Mouse (Mus musculus) bone marrow, adult 2 months (tissue): ENCODE data around the gene Sik3.

ENCODE experiments used
- CTCF ChIP-seq: fragments of 200-500 bp; IDR thresholded peaks from 2 replicates; pipeline ENCODE4 v1.5.1; 2011; ENCODE audit warnings: low read length, control low read depth; ENCODE audit not compliant: control insufficient read depth, insufficient read depth
- POLR2A ChIP-seq: fragments of 200-500 bp; IDR thresholded peaks from 2 replicates; pipeline ENCODE4 v1.6.1; 2011; ENCODE audit warnings: low read depth, mild to moderate bottlenecking, control low read depth, low read length, borderline replicate concordance; ENCODE audit not compliant: control insufficient read depth

GRCm38 (mm10) chr9:46035290-46035871, 22.8 kb downstream of the Sik3 start:
- no peak for TF ChIP-seq CTCF
- TF ChIP-seq POLR2A, result no peak
